Mouse (Mus musculus) heart, postnatal 36 days (tissue): Measurements from ENCODE around the gene Cdk9. TPM values are rescaled to one million over a fixed set of nuclear protein-coding genes. Genes with fewer than 3 reads are reported as not detected.

ENCODE experiments used
- DNase-seq, 2 experiments: peaks; one replicate each; pipeline ENCODE4 v3.0.0; 2021 to 2022
- intact Hi-C: fragments of 180-260 bp; cut with DNase I; formaldehyde crosslinking; loops from one replicate; pipeline ENCODE4 v1.15.1; 2025
- microRNA-seq, 2 experiments: library from miRNA; unstranded; fragments of <30 nt; microRNA quantifications; one replicate each; pipeline ENCODE4 v1.2.0; 2021; ENCODE audit warnings: borderline number of aligned reads in 2 of 2
- total RNA-seq, 2 experiments: library from RNA; stranded (reverse); gene quantifications; 2 replicates each; pipeline ENCODE4 v1.2.3; 2021

Cdk9 gene
- total RNA-seq, 2 experiments from 2014 or later = 24.6 to 26.6 TPM

DNA sequence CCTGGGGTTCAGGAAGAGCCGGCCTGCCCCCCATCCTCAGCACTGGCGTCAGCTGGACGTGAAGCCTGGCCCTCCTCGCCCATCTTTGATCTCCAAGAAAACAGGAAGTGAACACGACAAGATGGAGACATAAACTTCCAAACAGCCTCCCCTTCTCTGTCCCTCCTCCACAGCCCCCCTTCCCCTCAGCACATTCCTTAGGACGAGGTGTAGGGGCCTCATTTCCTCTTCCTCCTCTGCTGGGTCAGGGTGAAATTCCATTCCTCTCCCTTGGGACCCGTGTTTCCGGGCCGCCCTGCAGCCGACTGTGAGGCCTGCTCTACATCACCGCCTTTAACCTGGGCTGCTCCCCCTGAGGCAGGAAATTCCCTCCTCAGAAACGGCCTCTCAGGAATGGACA, 57.0 kb downstream of the Cdk9 start:
- intact Hi-C loops = loop anchor here (2.0 kb wide), 1 partner anchor 23 kb away; no protein-coding TSS in a partner anchor
- peak; percentile 76 for DNase-seq

Small RNA genes lying within 50 kb of the gene (microRNA-seq; reads per million reads assigned to microRNA genes)
- gene Gm47291 (0 reads per million in 2 experiments), gene Mir2861 (0 reads per million in 2 experiments), gene Mir3960 (0 reads per million in 2 experiments), gene Mir8093 (0 to 0.72 reads per million in 2 experiments)

Other genes with a start within 250 kb of the Cdk9 start
- gene Fam102a, start 177.7 kb downstream of the Cdk9 start, total RNA-seq = 10 to 100 TPM in 1 of 2 experiments, 1 to 10 TPM in 1; 8.9 to 10.6 TPM
- 10 to 100 TPM; 17.9 to 21.3 TPM for gene Dpm2, start 142.2 kb downstream of the Cdk9 start, total RNA-seq
- under 1 TPM in 1 of 2 experiments, not detected in 1; 0.43 TPM for gene Pip5kl1, start 138.3 kb downstream of the Cdk9 start, total RNA-seq
- gene 9430097D07Rik, start 137.4 kb downstream of the Cdk9 start, total RNA-seq = not detected
- 10 to 100 TPM; 18.7 to 21.7 TPM for gene St6galnac4, start 126.0 kb downstream of the Cdk9 start, total RNA-seq
- gene St6galnac6, start 113.4 kb downstream of the Cdk9 start, total RNA-seq = 100 to 1,000 TPM; 108 to 116 TPM
- 100 to 1,000 TPM; 631 to 727 TPM for gene Ak1, start 91.3 kb downstream of the Cdk9 start, total RNA-seq
- gene Eng, start 66.5 kb downstream of the Cdk9 start, total RNA-seq = 100 to 1,000 TPM; 123 to 136 TPM
- 1 to 10 TPM; 5.0 to 6.6 TPM for gene Fpgs, start 8.9 kb downstream of the Cdk9 start, total RNA-seq
- 10 to 100 TPM; 26.8 to 28.1 TPM for gene Sh2d3c, start 8.0 kb upstream of the Cdk9 start, total RNA-seq
- gene 6330409D20Rik, start 27.9 kb upstream of the Cdk9 start, total RNA-seq = not detected
- 1 to 10 TPM; 6.8 to 9.6 TPM for gene Tor2a, start 44.2 kb upstream of the Cdk9 start, total RNA-seq
- under 1 TPM; 0.08 to 0.14 TPM for gene Ttc16, start 62.6 kb upstream of the Cdk9 start, total RNA-seq
- 1 to 10 TPM; 3.7 to 3.8 TPM for gene Ptrh1, start 62.7 kb upstream of the Cdk9 start, total RNA-seq
- gene Cfap157, start 71.4 kb upstream of the Cdk9 start, total RNA-seq = not detected
- gene Stxbp1, start 134.2 kb upstream of the Cdk9 start, total RNA-seq = 10 to 100 TPM; 10.1 to 14.3 TPM
- gene Fam129b, start 163.0 kb upstream of the Cdk9 start, total RNA-seq = 10 to 100 TPM; 22.5 to 26.9 TPM
- gene Rpl12, start 248.5 kb upstream of the Cdk9 start, total RNA-seq = 10 to 100 TPM; 56.4 to 65.9 TPM
- gene Lrsam1, start 248.5 kb upstream of the Cdk9 start, total RNA-seq = 10 to 100 TPM; 14.1 to 17.0 TPM